Mouse (Mus musculus): Measurements from ENCODE around the gene Slc7a7.

The Slc7a7 gene

GRCm38 (mm10) chr14:54417623-54418081 is at the start of gene Slc7a7:
Slc7a7 (minus strand) TSS chr14:54417780.
- DNase-seq (ENCODE audit: low read depth, low spot score), result no peak

- peak; percentile 79 for DNase-seq (ENCODE audit: low read depth, low spot score)
Measured at GRCm38 (mm10) chr14:54464293-54465005, 46.9 kb upstream of the Slc7a7 start.

- peak; percentile 92 for DNase-seq (ENCODE audit: low read depth, low spot score)
Measured at GRCm38 (mm10) chr14:54463959-54464292, 46.3 kb upstream of the Slc7a7 start, which contains the start of gene Lrp10. Lrp10 (plus strand) TSS chr14:54464137.

GRCm38 (mm10) chr14:54463108-54463958 is 45.8 kb upstream of the Slc7a7 start:
- no peak for DNase-seq (ENCODE audit: low read depth, low spot score)

DNA sequence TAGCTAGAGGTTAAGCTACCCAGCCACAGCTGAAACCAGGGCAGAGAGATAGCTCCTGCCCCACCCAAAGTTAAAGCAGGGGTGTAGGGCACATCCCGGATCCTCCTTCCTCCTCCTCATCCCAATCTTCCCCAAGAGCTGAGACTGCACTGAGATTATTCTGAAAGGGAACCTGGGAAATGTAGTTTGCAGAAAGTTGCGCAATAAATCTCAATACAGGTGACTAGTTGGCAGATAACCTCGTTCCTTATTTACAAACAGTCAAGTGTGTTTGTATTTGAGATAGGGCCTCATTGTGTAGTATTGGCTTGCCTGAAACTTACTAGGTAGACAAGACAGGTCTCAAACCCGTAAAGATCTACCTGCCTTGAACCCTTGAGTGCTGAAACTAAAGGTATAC is 44.6 kb upstream of the Slc7a7 start:
- no peak for DNase-seq (ENCODE audit: low read depth, low spot score)

DNA sequence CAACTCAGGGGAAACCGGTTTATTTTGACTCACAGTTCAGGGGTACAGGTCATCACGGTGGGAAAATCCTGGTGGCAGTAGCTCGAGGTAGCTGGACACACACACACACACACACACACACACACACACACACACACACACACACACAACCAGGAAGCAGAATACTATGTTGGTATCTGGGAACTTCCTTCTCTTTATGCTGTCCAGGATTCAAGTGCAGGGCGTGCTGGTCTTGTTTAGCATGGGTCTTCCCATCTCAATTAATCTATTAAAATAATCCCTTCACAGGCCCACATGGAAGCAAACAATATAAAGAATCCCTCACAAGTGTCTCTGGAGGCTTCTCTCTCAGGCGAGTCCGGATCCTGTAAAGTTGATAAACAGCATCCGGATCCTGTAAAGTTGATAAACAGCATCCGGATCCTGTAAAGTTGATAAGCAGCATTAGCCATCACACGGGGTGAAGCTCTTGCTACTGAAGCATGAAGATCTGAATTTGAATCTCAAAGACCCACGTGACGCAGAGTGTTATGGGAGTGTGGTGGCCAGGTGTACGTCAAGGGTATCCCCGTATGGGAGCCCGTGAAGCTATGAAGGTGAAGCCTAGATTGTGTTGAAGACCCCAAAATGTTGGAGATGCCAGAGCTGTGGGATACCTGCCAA is 40.5 kb upstream of the Slc7a7 start:
- DNase-seq (ENCODE audit: low read depth, low spot score), result no peak

GRCm38 (mm10) chr14:54454669-54455528 is 37.3 kb upstream of the Slc7a7 start:
- no peak for DNase-seq (ENCODE audit: low read depth, low spot score)

DNA sequence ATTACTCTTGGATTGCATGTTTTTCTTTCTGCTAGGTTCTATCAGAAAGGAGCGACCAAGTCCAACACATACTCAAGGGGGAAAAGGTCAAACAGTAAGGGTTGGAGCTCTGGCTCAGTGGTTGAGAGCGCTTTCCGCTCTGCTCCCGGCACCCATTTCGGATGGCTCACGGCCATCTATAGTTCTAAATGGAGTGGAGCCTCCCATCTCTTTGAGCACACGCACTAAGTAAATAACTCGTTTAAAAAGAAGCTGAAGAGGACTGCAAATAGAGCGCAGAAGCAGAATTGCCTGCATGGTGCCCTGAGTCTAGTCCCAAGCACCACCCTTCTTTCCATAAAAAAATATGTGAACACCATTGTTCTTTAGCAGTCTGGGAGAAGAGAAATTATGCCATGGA is 36.0 kb upstream of the Slc7a7 start:
- DNase-seq (ENCODE audit: low read depth, low spot score), result no peak

GRCm38 (mm10) chr14:54445476-54445875 is 27.9 kb upstream of the Slc7a7 start:
- no peak for DNase-seq (ENCODE audit: low read depth, low spot score)

DNA sequence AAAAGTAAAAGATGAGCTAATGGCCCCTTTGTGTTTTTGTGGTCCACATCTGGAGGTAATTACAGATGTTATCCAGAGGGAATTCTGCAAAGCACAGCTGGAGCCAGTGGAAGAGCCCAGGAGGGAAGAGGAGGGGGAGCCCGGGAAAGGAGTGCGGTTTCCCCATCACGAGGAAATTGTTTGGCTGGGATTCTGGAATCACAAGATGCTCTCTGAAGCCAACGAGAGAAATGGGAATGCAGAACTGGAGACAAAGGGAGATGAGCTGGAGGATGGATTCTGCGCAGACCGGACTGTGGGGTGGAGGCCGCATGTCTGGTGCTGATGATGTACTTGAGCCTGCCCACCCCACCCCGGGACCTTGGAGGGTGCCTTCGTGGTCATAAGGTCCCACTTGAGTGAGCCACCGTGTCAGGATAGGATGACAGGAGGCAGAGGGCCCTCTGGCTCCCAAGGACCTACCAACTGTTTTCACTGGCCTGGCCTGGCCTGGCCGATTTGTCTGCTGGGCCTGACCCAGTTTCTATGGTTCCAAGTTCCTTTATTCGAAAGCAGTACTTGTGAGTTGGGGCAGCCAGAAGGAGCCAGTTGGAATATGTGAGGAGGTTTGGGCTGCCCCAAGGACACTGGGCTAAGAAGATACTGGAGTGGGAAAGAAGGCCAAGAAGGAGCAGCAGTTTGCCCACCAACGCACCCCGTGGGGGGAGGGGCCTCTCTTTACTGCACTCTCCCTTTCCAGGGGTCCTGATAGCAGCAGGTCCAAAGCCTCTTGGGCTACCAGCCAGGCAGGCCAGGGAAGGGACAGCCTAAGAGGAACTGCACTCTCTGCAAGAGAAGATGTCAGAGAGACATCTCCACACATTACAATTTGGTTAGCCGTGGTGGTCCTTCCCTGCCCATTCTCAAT is 26.4 kb upstream of the Slc7a7 start:
- DNase-seq (ENCODE audit: low read depth, low spot score), result peak; percentile 45

DNA sequence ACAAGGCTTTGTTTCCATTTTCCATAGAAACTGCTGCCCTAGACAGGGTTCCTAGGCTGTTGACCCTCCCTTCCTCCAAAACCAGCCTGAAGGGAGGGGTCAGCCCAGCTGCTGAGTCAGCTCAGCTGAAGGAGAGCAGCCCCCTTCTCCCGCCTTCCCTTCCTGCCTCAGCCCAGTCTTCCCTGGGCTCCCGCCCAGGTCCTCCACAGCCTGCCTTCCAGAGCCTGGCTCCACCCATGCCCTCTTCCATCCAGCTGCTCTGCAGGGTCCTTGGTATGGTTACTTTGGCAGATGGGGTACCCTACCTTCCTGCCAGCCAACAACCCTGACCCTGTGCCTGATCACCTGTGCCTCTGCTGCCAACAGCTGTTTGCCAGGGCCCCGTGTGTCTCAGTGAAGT is 25.6 kb upstream of the Slc7a7 start:
- no peak for DNase-seq (ENCODE audit: low read depth, low spot score)

GRCm38 (mm10) chr14:54442548-54442947 is 25.0 kb upstream of the Slc7a7 start:
- no peak for DNase-seq (ENCODE audit: low read depth, low spot score)

DNA sequence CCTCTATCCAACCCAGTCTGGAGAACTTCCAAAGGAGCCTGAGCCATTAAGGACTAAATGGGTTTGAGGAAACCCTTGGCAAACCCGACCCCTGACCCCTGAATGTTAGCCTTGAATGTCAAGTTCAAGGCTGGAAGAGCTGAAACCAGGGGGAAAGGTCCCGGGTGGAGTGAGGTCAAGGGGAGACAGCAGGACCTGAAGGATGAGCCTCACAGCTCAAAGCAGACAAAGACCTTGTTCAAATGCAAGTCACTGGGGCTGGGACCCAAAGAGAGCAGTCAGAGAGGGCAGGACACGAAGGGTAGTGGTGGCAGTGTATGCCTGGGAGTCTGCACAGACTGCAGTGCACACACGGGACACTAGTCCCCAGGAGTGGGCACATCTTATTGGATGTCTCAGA is 23.8 kb upstream of the Slc7a7 start:
- DNase-seq (ENCODE audit: low read depth, low spot score), result no peak

DNA sequence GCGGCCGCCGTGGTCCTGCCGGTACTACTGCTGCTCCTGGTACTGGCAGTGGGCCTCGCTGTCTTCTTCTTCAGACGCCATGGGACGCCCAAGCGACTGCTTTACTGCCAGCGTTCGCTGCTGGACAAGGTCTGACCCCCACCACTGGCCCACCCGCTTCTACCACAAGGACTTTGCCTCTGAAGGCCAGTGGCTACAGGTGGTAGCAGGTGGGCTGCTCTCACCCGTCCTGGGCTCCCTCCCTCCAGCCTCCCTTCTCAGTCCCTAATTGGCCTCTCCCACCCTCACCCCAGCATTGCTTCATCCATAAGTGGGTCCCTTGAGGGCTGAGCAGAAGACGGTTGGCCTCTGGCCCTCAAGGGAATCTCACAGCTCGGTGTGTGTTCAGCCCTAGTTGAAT is 23.0 kb upstream of the Slc7a7 start:
- DNase-seq (ENCODE audit: low read depth, low spot score), result no peak

DNA sequence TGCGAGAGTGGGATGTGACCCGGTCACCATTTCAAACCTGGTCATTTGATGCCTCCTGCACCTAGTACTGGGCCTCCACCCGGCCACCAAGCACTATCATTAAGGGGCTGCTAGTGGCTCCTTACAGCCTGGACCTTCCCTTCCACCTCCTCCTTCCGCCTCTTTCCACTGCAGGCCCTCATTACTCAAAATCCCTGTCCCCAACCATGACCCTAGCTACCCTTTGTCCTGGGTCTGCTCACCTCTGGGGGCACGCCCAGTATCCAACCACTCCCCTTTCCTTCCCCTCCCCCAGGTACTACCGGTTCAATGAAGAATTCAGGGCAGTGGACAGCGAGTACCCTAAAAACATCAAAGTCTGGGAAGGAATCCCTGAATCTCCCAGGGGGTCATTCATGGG is 22.0 kb upstream of the Slc7a7 start:
- no peak for DNase-seq (ENCODE audit: low read depth, low spot score)

DNA sequence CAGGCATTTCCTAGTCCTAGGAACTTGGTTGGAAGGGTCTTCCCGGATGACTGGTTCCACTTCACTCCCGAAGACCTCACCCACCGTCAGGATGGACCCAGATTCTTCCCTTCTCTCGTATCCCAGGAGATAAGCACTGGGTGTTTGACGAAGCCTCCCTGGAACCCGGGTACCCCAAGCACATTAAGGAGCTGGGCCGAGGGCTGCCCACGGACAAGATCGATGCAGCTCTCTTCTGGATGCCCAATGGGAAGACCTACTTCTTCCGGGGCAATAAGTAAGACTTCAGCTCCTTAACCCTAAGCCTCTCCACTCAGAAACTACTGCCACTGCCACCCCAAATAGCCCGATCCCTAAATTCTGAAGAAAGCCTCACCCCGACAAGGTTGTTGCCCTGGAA is 21.6 kb upstream of the Slc7a7 start:
- no peak for DNase-seq (ENCODE audit: low read depth, low spot score)

DNA sequence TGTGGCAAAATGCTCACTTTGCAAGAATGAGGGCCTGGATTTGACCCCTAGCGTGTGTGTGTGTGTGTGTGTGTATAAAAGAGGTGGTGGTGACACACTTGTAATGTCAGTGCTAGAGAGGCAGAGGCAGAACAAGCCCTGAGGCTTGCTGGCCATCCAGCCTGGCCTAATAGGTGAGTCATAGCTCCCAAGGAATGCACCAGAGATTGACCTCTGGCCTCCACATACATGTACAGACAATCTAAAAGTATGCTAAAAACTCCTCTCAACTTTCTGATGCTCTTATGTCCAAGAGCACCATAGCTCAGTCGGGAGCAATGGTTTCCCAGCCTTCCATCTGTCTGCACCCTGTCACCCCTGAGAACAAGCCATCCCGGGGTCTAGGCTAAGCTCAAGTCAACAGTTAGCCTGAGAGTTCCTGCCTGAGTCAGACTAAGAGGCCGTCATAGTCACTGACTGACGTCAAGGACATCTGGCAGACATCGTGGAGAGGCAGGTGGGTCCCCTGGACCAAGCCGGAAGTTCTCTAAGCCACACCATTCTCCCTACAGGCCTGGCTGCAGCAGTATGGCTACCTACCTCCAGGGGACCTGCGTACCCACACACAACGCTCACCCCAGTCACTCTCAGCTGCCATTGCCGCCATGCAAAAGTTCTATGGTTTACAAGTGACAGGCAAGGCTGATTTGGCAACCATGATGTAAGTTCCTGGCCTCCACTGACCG is 17.8 kb upstream of the Slc7a7 start:
- no peak for DNase-seq (ENCODE audit: low read depth, low spot score)

DNA sequence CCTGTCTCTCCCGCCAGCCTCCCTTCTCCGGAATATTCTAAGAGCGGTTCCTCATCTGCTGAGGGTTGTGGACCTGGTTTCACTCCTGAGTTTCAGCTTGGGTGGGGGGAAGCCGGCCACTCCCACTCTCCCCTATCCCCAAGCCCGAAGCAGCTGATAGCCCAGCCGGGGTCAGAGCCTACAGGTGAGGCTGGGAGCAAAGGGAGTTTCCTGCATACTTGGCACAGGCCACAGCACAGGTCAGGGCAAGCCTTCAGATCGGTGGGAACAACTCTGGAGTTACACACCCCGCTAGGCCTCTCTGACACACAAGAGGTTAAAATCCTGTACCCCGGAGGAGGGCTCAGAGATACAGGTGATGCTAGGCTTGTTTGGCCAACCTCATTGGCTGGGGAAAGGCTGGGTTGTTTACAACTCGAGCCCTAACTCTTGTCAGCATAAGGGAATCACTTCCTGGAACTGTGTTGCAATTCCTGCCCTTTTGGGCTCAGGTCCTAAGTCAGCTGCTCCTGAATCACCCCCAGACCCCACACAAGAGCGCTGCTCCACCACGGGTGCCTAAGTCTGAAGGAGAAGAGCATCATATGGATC is 16.5 kb upstream of the Slc7a7 start:
- DNase-seq (ENCODE audit: low read depth, low spot score), result no peak
